Mouse (Mus musculus): ENCODE measurements at regions not wholly inside any gene's neighbourhood (a gene's known extent, or its start where the extent isn't known, plus 50 kb on each side); places are given as distances from the start of the nearest gene placed in this dataset.

DNA sequence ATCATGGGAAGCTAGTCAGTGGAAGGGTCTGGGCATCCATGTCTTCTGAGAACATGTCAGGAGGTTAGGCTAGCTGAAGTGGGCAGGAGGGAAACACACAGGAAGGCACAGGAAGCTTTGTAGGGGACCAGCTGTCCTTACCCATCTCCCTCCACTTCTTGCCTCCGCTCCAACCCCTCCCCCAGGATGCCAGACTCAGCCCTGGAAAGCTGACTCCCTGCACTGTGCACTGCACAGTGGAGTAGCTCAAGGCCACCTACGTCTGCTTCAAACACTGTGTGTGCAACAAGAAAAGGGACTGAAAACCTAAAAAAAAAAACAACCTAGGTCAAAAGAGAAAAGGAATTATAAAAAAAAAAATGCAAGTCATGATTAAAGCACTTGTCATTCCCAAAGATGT, 97.3 kb downstream of the Zfp706 start:
- Histone ChIP-seq H3K4me3 (ENCODE audit: control insufficient read depth, insufficient read depth, low read length) (no peak overlapping the region), H3K4me1 (replicated peaks; ENCODE audit: control insufficient read depth, insufficient read depth, low read length) (no peaks in the 10 kb centered on the region), H3K36me3 (ENCODE audit: control insufficient read depth, insufficient read depth, low read length) (no peaks in the 10 kb centered on the region), H3K27ac (ENCODE audit: control insufficient read depth, insufficient read depth, low read length) (no peak overlapping the region), H3K27me3 (ENCODE audit: control insufficient read depth, insufficient read depth, low read length) (no peaks in the 10 kb centered on the region)
- WGBS = 94% methylated on average over 2 of the region's 2 CpGs
- no peak for DNase-seq
- TF ChIP-seq POLR2A (IDR thresholded peaks at IDR 0.05; ENCODE audit: control insufficient read depth, extremely low read depth, insufficient read depth, low read length, poor library complexity) = no peak
- no peak for TF ChIP-seq CTCF (IDR thresholded peaks at IDR 0.05; ENCODE audit: borderline replicate concordance, control insufficient read depth, extremely low read depth, insufficient read depth, low read length, poor library complexity)

DNA sequence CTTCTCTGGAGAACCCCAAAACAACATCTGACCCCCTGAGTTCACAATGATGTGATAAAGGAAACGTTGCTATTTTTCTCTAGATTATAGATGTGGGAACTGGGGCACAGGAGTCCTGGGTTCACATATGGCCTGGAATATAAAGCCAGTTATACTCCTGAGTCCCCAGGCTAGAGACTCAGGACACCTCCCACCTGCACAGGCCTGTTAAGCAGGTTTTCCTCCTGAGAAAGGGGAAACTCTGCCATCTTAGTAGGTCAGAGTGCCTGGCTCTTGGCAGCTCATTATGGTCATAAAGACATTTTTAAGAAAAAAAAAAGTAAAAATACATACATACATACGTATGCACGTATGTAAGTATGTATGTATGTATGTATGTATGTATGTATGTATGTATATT, 98.1 kb downstream of the Zfp706 start:
- Histone ChIP-seq H3K27me3 (ENCODE audit: control insufficient read depth, insufficient read depth, low read length) (no peaks in the 10 kb centered on the region), H3K36me3 (ENCODE audit: control insufficient read depth, insufficient read depth, low read length) (no peaks in the 10 kb centered on the region), H3K27ac (ENCODE audit: control insufficient read depth, insufficient read depth, low read length) (no peak overlapping the region), H3K4me1 (replicated peaks; ENCODE audit: control insufficient read depth, insufficient read depth, low read length) (no peaks in the 10 kb centered on the region), H3K4me3 (ENCODE audit: control insufficient read depth, insufficient read depth, low read length) (no peak overlapping the region)
- DNase-seq = no peak
- TF ChIP-seq POLR2A (IDR thresholded peaks at IDR 0.05; ENCODE audit: control insufficient read depth, extremely low read depth, insufficient read depth, low read length, poor library complexity) (no peak), CTCF (IDR thresholded peaks at IDR 0.05; ENCODE audit: borderline replicate concordance, control insufficient read depth, extremely low read depth, insufficient read depth, low read length, poor library complexity) (no peak)
- WGBS = 88% methylated on average over 3 of the region's 3 CpGs

DNA sequence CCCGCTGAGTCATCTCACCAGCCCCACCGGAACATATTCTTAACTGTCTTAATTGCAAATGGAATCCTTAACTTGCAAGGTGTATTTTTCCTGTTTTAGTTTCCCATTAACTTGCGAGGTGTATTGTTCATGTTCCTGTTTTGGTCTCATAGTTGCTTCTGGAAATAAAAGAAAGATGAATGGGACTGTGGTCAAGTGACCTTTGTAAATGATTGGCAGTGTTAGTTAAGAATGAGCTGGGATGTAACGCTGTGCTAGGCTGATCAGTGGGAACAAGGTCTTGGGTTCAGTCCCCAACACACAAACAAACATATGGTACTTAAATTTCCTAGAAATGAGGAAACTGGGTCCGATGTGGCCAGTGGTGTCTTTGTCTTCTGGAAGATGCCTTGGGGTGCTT, 100.8 kb downstream of the Zfp706 start:
- no peak for DNase-seq
- WGBS = 82% methylated on average over 5 of the region's 5 CpGs
- H3K36me3 ChIP-seq (ENCODE audit: control insufficient read depth, insufficient read depth, low read length) = no peaks in the 10 kb centered on the region
- H3K4me3 ChIP-seq (ENCODE audit: control insufficient read depth, insufficient read depth, low read length) = no peak overlapping the region
- peaks cover 5% of the 10 kb centered on the region for H3K4me1 ChIP-seq (replicated peaks; ENCODE audit: control insufficient read depth, insufficient read depth, low read length)
- H3K27me3 ChIP-seq (ENCODE audit: control insufficient read depth, insufficient read depth, low read length) = no peaks in the 10 kb centered on the region
- H3K27ac ChIP-seq (ENCODE audit: control insufficient read depth, insufficient read depth, low read length) = no peak overlapping the region
- TF ChIP-seq POLR2A (IDR thresholded peaks at IDR 0.05; ENCODE audit: control insufficient read depth, extremely low read depth, insufficient read depth, low read length, poor library complexity) = no peak

DNA sequence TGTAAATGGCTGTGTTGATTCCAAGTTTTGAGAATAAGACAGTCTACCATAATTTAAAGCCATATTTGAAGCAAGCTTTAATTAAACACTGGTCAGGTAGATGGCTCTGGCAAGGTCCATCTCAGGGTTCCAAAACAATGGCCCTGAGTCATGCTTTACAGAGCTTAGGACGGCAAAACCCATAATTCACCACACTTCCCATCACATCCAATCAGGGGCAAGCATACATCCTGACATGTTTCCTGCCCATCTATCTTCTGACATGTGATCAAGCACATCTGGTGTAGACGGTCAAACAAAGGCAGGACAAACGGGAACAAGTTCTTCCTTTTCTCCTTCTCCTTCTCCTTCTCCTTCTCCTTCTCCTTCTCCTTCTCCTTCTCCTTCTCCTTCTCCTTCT, 101.5 kb downstream of the Zfp706 start:
- no peak overlapping the region for H3K4me3 ChIP-seq (ENCODE audit: control insufficient read depth, insufficient read depth, low read length)
- no peaks in the 10 kb centered on the region for H3K36me3 ChIP-seq (ENCODE audit: control insufficient read depth, insufficient read depth, low read length)
- no peak for DNase-seq
- TF ChIP-seq POLR2A (IDR thresholded peaks at IDR 0.05; ENCODE audit: control insufficient read depth, extremely low read depth, insufficient read depth, low read length, poor library complexity) (no peak), CTCF (IDR thresholded peaks at IDR 0.05; ENCODE audit: borderline replicate concordance, control insufficient read depth, extremely low read depth, insufficient read depth, low read length, poor library complexity) (no peak)
- H3K4me1 ChIP-seq (replicated peaks; ENCODE audit: control insufficient read depth, insufficient read depth, low read length) = peaks cover 11% of the 10 kb centered on the region
- WGBS = 64% methylated on average over 3 of the region's 3 CpGs
- no peak overlapping the region for H3K27ac ChIP-seq (ENCODE audit: control insufficient read depth, insufficient read depth, low read length)
- no peaks in the 10 kb centered on the region for H3K27me3 ChIP-seq (ENCODE audit: control insufficient read depth, insufficient read depth, low read length)

DNA sequence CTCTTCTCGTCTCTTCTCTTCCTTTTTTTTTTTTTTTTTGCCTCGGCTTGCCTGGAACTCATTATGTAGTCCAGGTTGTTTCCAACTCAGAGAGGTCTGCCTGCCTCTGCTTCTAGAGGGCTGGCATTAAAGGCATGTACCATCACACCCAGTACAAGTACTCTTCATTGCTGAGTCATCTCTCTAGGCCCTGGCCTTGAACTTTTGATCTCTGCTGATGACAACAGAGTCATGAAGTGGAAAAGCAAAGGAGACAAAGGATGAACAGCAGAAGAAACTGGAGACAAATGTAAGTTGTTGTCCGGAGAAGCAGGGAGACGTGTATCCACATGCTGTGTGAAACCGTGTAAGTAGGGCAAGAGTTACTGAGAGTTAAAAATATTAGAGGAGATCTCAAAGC, 103.7 kb downstream of the Zfp706 start:
- no peak for DNase-seq
- H3K27me3 ChIP-seq (ENCODE audit: control insufficient read depth, insufficient read depth, low read length) = no peaks in the 10 kb centered on the region
- peaks cover 11% of the 10 kb centered on the region for H3K4me1 ChIP-seq (replicated peaks; ENCODE audit: control insufficient read depth, insufficient read depth, low read length)
- 78% methylated on average over 5 of the region's 5 CpGs for WGBS
- H3K27ac ChIP-seq (ENCODE audit: control insufficient read depth, insufficient read depth, low read length) = no peak overlapping the region
- no peak overlapping the region for H3K4me3 ChIP-seq (ENCODE audit: control insufficient read depth, insufficient read depth, low read length)
- TF ChIP-seq POLR2A (IDR thresholded peaks at IDR 0.05; ENCODE audit: control insufficient read depth, extremely low read depth, insufficient read depth, low read length, poor library complexity) (no peak), CTCF (IDR thresholded peaks at IDR 0.05; ENCODE audit: borderline replicate concordance, control insufficient read depth, extremely low read depth, insufficient read depth, low read length, poor library complexity) (no peak)
- H3K36me3 ChIP-seq (ENCODE audit: control insufficient read depth, insufficient read depth, low read length) = no peaks in the 10 kb centered on the region

DNA sequence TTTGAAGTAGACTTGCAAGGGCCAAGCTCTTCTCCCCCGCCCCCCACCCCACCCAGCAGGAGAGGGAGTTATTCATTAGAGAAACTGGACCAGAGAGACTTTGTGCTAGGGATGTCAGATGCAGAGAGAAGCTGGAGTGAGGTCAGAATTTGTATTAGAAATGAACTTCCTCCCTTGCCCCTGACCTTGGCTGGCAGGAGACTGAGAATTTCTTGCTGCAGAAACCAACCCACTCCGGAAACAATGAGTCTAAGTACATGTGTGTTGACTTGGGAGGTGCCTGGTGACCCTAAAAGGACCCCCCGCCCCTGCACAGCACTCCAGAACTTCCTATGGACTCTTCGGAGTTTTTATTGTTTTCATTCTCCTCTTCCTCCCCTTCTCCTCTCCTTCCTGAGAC, 104.3 kb downstream of the Zfp706 start:
- Histone ChIP-seq H3K36me3 (ENCODE audit: control insufficient read depth, insufficient read depth, low read length) (no peaks in the 10 kb centered on the region), H3K4me1 (replicated peaks; ENCODE audit: control insufficient read depth, insufficient read depth, low read length) (peaks cover 11% of the 10 kb centered on the region)

DNA sequence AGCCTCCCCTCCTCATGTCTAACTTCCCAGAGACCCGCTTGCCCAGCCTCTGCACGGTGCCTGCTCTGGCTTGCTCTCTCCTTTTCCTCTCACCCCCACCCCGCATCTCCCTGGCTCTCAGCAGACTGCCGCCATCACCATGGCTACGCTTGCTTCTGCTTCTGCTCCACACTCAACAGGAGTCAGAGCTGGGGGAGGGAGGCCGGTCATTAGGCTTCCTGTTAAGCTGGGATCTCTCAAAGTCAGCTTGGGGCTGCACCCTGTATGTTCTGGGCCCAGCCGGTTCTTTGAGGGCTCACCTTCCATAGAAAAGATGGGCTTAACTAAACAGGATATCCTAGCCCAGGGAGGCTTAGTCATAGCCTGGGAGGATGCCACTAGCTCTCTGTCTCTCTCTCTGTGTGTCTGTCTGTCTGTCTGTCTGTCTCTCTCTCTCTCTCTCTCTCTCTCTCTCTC, 105.7 kb downstream of the Zfp706 start:
- Histone ChIP-seq H3K36me3 (ENCODE audit: control insufficient read depth, insufficient read depth, low read length) (no peaks in the 10 kb centered on the region), H3K4me3 (ENCODE audit: control insufficient read depth, insufficient read depth, low read length) (no peak overlapping the region), H3K27ac (ENCODE audit: control insufficient read depth, insufficient read depth, low read length) (no peak overlapping the region), H3K27me3 (ENCODE audit: control insufficient read depth, insufficient read depth, low read length) (no peaks in the 10 kb centered on the region), H3K4me1 (replicated peaks; ENCODE audit: control insufficient read depth, insufficient read depth, low read length) (peaks cover 11% of the 10 kb centered on the region)
- DNase-seq = no peak
- TF ChIP-seq POLR2A (IDR thresholded peaks at IDR 0.05; ENCODE audit: control insufficient read depth, extremely low read depth, insufficient read depth, low read length, poor library complexity) = no peak
- no peak for TF ChIP-seq CTCF (IDR thresholded peaks at IDR 0.05; ENCODE audit: borderline replicate concordance, control insufficient read depth, extremely low read depth, insufficient read depth, low read length, poor library complexity)
- WGBS = 22% methylated on average over 7 of the region's 7 CpGs

More for the DNA sequence above, 104.3 kb downstream of the Zfp706 start:
- 24% methylated on average over 4 of the region's 4 CpGs for WGBS
- no peak overlapping the region for H3K4me3 ChIP-seq (ENCODE audit: control insufficient read depth, insufficient read depth, low read length)
- DNase-seq = no peak
- H3K27me3 ChIP-seq (ENCODE audit: control insufficient read depth, insufficient read depth, low read length) = no peaks in the 10 kb centered on the region
- no peak for TF ChIP-seq CTCF (IDR thresholded peaks at IDR 0.05; ENCODE audit: borderline replicate concordance, control insufficient read depth, extremely low read depth, insufficient read depth, low read length, poor library complexity)
- TF ChIP-seq POLR2A (IDR thresholded peaks at IDR 0.05; ENCODE audit: control insufficient read depth, extremely low read depth, insufficient read depth, low read length, poor library complexity) = no peak
- no peak overlapping the region for H3K27ac ChIP-seq (ENCODE audit: control insufficient read depth, insufficient read depth, low read length)

Data from thymus, adult 2 months (tissue).